Mouse (Mus musculus): ENCODE data around the gene Pcbp4. TPM values are rescaled to one million over a fixed set of nuclear protein-coding genes. Genes with fewer than 3 reads are reported as not detected.
A peak's percentile ranks its signal among the peaks of the same experiment; 100 is the strongest.

Pcbp4 gene
- polyA plus RNA-seq, 1 experiment from 2014 or later = 60.7 TPM

DNA sequence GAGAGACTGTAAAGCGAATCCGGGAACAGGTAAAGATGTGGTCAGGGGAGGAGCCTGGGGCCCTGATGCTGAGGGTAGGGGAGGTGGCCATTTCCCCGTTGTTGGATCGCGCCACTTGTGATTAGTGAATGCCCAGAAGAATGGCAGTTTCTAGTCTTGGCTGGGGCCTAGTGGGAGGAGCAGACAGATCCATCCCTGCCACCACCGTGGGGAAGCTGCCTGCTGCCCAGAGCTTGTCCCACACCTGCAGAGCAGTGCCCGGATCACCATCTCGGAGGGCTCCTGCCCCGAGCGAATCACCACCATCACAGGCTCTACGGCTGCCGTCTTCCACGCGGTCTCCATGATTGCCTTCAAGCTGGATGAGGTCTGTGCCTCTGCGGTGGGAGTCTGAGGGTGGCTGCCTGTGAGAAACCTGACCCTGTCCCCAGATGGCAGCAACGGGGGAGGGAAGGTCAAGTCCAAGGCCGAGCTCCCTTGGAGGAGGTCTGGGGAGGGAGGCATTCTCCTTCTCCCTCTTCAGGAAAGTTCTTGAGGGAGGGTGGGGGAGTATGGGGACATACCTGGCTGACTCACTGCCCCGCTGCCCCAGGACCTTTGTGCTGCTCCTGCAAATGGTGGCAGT, 7.4 kb downstream of the Pcbp4 start:
- Histone ChIP-seq H3K27ac (ENCODE audit: low read length) (no peak overlapping the region), H3K4me3 (ENCODE audit: low read length) (no peak overlapping the region), H3K27me3 (ENCODE audit: control insufficient read depth, insufficient read depth, low read depth, low read length) (no peaks in the 10 kb centered on the region), H3K4me1 (replicated peaks; ENCODE audit: control insufficient read depth, insufficient read depth, low read length) (peaks cover 24% of the 10 kb centered on the region), H3K9ac (ENCODE audit: low read length) (no peak overlapping the region), H3K4me2 (ENCODE audit: low read depth, low read length) (no peak overlapping the region), H3K36me3 (ENCODE audit: control insufficient read depth, insufficient read depth, low read length) (peaks cover 9% of the 10 kb centered on the region), H3K9me3 (ENCODE audit: control insufficient read depth, low read length) (no peaks in the 10 kb centered on the region)
- 74% methylated on average over 18 of the region's 18 CpGs for WGBS
- ATAC-seq (ENCODE audit: low read depth) = no peak

DNA sequence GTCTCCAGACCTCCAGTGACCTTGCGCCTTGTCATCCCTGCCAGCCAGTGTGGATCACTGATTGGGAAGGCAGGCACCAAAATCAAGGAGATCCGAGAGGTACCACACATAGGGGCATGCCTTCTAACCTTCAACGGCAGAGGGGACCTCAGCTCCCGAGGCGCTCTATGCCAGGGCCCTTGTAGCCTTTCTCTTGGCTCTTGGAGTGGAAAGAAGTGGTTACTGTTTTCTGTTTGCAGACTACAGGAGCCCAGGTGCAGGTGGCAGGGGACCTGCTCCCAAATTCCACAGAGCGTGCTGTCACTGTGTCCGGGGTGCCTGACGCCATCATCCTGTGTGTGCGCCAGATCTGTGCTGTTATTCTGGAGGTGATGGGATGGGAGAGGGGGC, 7.9 kb downstream of the Pcbp4 start:
- Histone ChIP-seq H3K36me3 (ENCODE audit: control insufficient read depth, insufficient read depth, low read length) (peaks cover 9% of the 10 kb centered on the region), H3K4me1 (replicated peaks; ENCODE audit: control insufficient read depth, insufficient read depth, low read length) (peaks cover 21% of the 10 kb centered on the region), H3K9ac (ENCODE audit: low read length) (no peak overlapping the region), H3K4me2 (ENCODE audit: low read depth, low read length) (no peak overlapping the region), H3K9me3 (ENCODE audit: control insufficient read depth, low read length) (no peaks in the 10 kb centered on the region), H3K27ac (ENCODE audit: low read length) (no peak overlapping the region), H3K27me3 (ENCODE audit: control insufficient read depth, insufficient read depth, low read depth, low read length) (no peaks in the 10 kb centered on the region), H3K4me3 (ENCODE audit: low read length) (no peak overlapping the region)
- no peak for ATAC-seq (ENCODE audit: low read depth)
- 82% methylated on average over 9 of the region's 9 CpGs for WGBS

DNA sequence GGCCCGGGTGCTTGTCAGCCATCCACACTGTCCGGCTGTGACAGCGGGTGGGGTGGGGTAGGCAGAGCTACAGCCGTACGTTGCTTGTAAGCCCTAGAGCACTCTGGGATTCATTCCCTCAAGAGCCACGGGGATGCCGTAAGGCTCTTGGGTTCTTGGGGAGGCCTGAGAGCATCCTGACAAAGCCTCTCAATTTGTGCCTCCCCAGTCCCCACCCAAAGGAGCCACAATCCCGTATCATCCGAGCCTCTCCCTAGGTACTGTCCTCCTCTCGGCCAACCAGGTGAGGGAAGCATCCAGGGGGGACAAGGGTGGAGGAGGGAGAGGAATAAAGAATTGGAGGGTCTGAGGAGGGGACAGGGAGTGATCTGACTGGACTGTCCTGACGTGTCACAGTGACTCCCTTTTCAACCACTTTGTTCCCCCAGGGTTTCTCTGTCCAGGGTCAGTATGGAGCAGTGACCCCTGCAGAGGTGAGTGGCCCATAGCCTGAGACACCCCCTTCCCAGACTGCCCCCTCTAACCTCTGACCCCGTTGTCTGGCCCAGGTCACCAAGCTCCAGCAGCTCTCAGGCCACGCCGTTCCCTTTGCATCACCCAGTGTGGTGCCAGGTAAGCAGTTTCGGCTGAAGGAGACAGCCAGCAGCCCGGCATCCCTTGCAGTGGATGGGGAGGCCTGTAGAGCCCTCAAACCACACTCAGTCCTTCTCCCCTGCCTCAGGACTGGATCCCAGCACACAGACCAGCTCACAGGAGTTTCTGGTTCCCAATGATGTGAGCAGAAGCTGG, 8.7 kb downstream of the Pcbp4 start:
- ATAC-seq (ENCODE audit: low read depth) = no peak
- H3K9ac ChIP-seq (ENCODE audit: low read length) = no peak overlapping the region
- 76% methylated on average over 16 of the region's 16 CpGs for WGBS
- peaks cover 13% of the 10 kb centered on the region for H3K4me1 ChIP-seq (replicated peaks; ENCODE audit: control insufficient read depth, insufficient read depth, low read length)
- peaks cover 9% of the 10 kb centered on the region for H3K36me3 ChIP-seq (ENCODE audit: control insufficient read depth, insufficient read depth, low read length)
- no peaks in the 10 kb centered on the region for H3K9me3 ChIP-seq (ENCODE audit: control insufficient read depth, low read length)
- H3K27ac ChIP-seq (ENCODE audit: low read length) = no peak overlapping the region
- H3K27me3 ChIP-seq (ENCODE audit: control insufficient read depth, insufficient read depth, low read depth, low read length) = no peaks in the 10 kb centered on the region
- H3K4me2 ChIP-seq (ENCODE audit: low read depth, low read length) = no peak overlapping the region
- H3K4me3 ChIP-seq (ENCODE audit: low read length) = no peak overlapping the region

DNA sequence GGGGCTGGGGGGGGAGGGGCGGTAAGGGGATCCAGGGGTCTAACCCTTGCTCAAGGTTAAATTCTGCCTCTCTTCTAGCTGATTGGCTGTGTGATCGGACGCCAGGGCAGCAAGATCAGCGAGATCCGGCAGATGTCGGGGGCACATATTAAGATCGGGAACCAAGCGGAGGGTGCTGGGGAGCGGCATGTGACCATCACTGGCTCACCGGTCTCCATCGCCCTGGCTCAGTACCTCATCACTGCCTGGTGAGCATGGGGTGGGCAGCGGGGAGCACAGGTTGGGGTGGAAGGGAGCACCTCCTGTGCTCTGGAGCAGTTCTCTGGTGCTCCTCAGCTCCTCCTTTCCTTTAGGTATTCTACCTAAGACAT, 9.3 kb downstream of the Pcbp4 start:
- WGBS = 94% methylated on average over 12 of the region's 12 CpGs
- peaks cover 9% of the 10 kb centered on the region for H3K36me3 ChIP-seq (ENCODE audit: control insufficient read depth, insufficient read depth, low read length)
- no peaks in the 10 kb centered on the region for H3K27me3 ChIP-seq (ENCODE audit: control insufficient read depth, insufficient read depth, low read depth, low read length)
- H3K27ac ChIP-seq (ENCODE audit: low read length) = no peak overlapping the region
- H3K9me3 ChIP-seq (ENCODE audit: control insufficient read depth, low read length) = no peaks in the 10 kb centered on the region
- no peak overlapping the region for H3K9ac ChIP-seq (ENCODE audit: low read length)
- H3K4me1 ChIP-seq (replicated peaks; ENCODE audit: control insufficient read depth, insufficient read depth, low read length) = peaks cover 9% of the 10 kb centered on the region
- no peak for ATAC-seq (ENCODE audit: low read depth)
- no peak overlapping the region for H3K4me3 ChIP-seq (ENCODE audit: low read length)
- no peak overlapping the region for H3K4me2 ChIP-seq (ENCODE audit: low read depth, low read length)

DNA sequence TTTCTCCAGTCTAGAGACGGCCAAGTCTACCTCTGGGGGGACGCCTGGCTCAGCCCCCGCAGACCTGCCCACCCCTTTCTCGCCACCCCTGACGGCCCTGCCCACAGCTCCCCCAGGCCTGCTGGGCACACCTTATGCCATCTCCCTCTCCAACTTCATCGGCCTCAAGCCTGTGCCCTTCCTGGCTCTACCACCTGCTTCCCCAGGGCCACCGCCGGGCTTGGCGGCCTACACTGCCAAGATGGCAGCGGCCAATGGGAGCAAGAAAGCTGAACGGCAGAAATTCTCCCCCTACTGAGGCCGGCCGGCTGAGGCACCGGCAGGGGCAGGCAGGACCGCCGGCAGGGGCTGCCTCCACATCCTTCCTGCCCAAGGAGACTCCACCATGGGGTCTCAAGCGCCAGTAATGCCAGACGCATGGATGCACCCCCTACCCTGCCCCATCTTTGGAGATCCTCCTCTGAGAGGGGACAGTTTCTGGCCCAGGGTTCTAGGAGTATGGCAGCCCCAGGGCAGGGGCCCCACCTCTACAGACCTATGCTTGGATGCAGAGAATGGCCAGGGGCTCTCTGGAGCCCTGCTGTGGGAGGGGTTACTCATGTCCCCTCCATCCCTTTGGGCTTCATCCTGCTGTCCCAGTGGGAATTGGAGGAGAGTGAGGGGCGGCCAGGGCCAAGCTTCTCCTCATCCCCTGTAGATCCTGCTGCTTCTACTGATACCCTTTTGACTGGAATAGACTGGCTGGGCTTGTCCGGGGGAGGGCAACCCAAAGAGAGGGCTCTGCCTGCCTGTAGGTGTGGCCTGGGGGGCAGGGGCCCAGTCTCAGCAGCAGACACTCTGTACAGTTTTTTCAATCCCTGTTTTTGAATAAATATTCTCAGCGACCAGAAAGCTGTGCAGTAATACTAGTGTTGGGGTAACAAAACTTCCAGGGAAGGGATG, 10.3 kb downstream of the Pcbp4 start:
- H3K4me3 ChIP-seq (ENCODE audit: low read length) = no peak overlapping the region
- no peaks in the 10 kb centered on the region for H3K27me3 ChIP-seq (ENCODE audit: control insufficient read depth, insufficient read depth, low read depth, low read length)
- no peak overlapping the region for H3K4me2 ChIP-seq (ENCODE audit: low read depth, low read length)
- no peaks in the 10 kb centered on the region for H3K9me3 ChIP-seq (ENCODE audit: control insufficient read depth, low read length)
- peaks cover 9% of the 10 kb centered on the region for H3K36me3 ChIP-seq (ENCODE audit: control insufficient read depth, insufficient read depth, low read length)
- no peak for ATAC-seq (ENCODE audit: low read depth)
- no peak overlapping the region for H3K27ac ChIP-seq (ENCODE audit: low read length)
- no peak overlapping the region for H3K9ac ChIP-seq (ENCODE audit: low read length)
- 78% methylated on average over 21 of the region's 21 CpGs for WGBS
- H3K4me1 ChIP-seq (replicated peaks; ENCODE audit: control insufficient read depth, insufficient read depth, low read length) = peaks cover 9% of the 10 kb centered on the region

DNA sequence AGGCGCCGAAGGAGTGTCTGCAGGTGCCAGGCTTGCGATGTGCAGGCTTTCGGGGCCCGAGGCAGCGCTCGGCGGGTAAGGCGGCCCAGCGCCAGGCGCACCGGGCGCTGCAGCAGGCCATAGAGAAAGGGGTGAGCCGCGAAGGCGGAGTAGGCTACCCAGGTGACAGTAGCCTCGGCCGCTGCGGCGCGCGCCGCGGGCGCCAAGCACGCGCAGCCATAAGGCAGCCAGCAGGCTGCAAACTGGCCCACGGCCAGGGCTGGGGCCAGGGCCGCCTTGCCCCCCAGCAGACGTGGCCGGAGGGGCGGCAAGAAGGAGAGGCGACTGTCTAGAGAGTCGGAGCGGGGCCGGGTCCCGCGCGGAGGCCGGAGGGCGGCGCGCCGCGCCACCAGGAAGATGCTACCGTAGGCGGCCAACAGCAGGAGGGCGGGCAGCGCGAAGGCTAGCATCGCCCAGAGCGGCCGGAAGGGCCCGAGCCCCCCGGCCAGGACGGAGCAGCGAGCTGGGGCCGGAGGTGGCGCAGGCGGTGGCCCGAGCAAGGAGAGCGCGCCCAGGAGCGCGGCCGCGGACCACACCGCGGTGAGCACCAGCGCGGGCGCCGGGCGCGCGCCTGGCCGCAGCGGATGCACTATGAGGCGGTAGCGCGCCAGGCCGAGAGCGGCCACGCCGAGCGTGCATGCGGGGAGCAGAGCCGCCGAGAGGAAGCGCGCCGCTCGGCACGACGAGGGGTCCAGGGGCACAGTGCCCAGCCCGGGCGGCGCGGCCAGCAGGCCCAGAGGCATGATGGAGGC, 11.9 kb downstream of the Pcbp4 start:
- 3% methylated on average over 93 of the region's 99 CpGs for WGBS
- peak; percentile 80 for ATAC-seq (ENCODE audit: low read depth)
- H3K27me3 ChIP-seq (ENCODE audit: control insufficient read depth, insufficient read depth, low read depth, low read length) = no peaks in the 10 kb centered on the region
- H3K4me3 ChIP-seq (ENCODE audit: low read length) = peak overlapping the region; percentile 58
- H3K27ac ChIP-seq (ENCODE audit: low read length) = no peak overlapping the region
- peak overlapping the region; percentile 69 for H3K9ac ChIP-seq (ENCODE audit: low read length)
- H3K4me1 ChIP-seq (replicated peaks; ENCODE audit: control insufficient read depth, insufficient read depth, low read length) = peaks cover 9% of the 10 kb centered on the region
- H3K4me2 ChIP-seq (ENCODE audit: low read depth, low read length) = peak overlapping the region; percentile 100
- no peaks in the 10 kb centered on the region for H3K9me3 ChIP-seq (ENCODE audit: control insufficient read depth, low read length)
- H3K36me3 ChIP-seq (ENCODE audit: control insufficient read depth, insufficient read depth, low read length) = peaks cover 9% of the 10 kb centered on the region

DNA sequence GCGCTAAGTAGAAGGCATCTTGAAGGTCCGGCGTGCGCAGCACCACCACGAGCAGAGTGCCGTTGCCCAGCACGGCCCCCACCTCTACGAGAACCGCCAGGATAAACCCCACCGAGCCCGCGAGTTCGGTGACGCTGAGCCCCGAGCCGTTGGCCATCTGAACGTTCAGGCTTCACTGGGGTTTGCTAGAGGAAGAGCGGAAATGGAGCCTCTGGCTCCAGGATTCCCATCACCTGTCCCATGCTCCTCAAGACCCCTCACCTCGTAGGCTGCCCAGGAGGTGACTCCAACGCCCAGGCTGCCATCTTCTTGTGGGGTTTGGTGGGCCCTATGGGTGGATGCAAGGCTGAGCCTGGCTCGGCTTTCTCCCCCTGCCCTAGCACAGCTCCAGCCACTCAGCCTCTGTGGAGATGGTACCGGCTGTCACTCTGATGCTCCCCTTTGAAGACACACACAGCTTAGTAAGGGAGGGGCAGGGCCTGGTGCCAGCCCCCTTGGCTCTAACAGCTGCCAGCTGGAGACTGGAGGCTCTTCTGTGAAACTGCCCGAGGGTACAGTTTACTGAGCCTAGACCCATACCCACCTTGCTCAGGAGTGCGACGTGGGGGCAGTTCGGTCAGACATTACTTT, 12.6 kb downstream of the Pcbp4 start, which contains the start of gene Gpr62:
Gene Gpr62 (minus strand): TSS at position 368 of the 630 bp plus-strand sequence.
- peaks cover 9% of the 10 kb centered on the region for H3K4me1 ChIP-seq (replicated peaks; ENCODE audit: control insufficient read depth, insufficient read depth, low read length)
- H3K27ac ChIP-seq (ENCODE audit: low read length) = no peak within 1 kb of the TSS
- H3K9me3 ChIP-seq (ENCODE audit: control insufficient read depth, low read length) = no peaks in the 10 kb centered on the region
- no peaks in the 10 kb centered on the region for H3K27me3 ChIP-seq (ENCODE audit: control insufficient read depth, insufficient read depth, low read depth, low read length)
- peak within 1 kb of the TSS; percentile 100 for H3K4me2 ChIP-seq (ENCODE audit: low read depth, low read length)
- peak within 1 kb of the TSS; percentile 69 for H3K9ac ChIP-seq (ENCODE audit: low read length)
- 38% methylated on average over 26 of the region's 26 CpGs for WGBS
- peaks cover 9% of the 10 kb centered on the region for H3K36me3 ChIP-seq (ENCODE audit: control insufficient read depth, insufficient read depth, low read length)
- ATAC-seq (ENCODE audit: low read depth) = no peak
- peak within 1 kb of the TSS; percentile 58 for H3K4me3 ChIP-seq (ENCODE audit: low read length)

DNA sequence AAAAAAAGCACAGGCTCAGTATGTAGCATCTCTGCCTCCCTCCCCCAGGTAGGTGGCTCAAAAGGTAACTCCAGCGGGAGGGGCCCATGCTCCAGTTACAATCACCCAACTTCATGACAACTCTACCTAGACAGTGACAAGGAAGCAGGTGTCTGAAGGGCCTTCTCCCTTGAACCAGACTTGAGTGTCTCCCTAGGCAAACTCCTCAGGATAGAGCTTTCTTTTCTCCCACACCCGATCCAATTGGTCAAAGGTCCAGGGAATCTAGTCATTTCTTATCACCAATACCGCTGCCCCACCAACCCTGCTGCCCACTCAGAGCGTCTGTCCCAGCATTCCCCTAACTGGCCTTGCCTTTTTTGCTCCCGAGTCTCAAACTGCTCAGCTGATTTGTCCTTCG, 13.6 kb downstream of the Pcbp4 start:
- H3K27ac ChIP-seq (ENCODE audit: low read length) = no peak overlapping the region
- WGBS = 77% methylated on average over 6 of the region's 6 CpGs
- peaks cover 9% of the 10 kb centered on the region for H3K36me3 ChIP-seq (ENCODE audit: control insufficient read depth, insufficient read depth, low read length)
- H3K9me3 ChIP-seq (ENCODE audit: control insufficient read depth, low read length) = no peaks in the 10 kb centered on the region
- H3K4me3 ChIP-seq (ENCODE audit: low read length) = no peak overlapping the region
- no peaks in the 10 kb centered on the region for H3K27me3 ChIP-seq (ENCODE audit: control insufficient read depth, insufficient read depth, low read depth, low read length)
- no peak overlapping the region for H3K9ac ChIP-seq (ENCODE audit: low read length)
- no peak for ATAC-seq (ENCODE audit: low read depth)
- no peak overlapping the region for H3K4me2 ChIP-seq (ENCODE audit: low read depth, low read length)
- peaks cover 12% of the 10 kb centered on the region for H3K4me1 ChIP-seq (replicated peaks; ENCODE audit: control insufficient read depth, insufficient read depth, low read length)

All from lung, embryonic 16.5 days (tissue).